Mouse (Mus musculus): ENCODE measurements at regions not wholly inside any gene's neighbourhood (a gene's known extent, or its start where the extent isn't known, plus 50 kb on each side); places are given as distances from the start of the nearest gene placed in this dataset.
"Not testable (repeated sequence)": the region's sequence is repeated elsewhere in the genome, so short reads cannot be mapped to it uniquely, and the experiment has no call there.

DNA sequence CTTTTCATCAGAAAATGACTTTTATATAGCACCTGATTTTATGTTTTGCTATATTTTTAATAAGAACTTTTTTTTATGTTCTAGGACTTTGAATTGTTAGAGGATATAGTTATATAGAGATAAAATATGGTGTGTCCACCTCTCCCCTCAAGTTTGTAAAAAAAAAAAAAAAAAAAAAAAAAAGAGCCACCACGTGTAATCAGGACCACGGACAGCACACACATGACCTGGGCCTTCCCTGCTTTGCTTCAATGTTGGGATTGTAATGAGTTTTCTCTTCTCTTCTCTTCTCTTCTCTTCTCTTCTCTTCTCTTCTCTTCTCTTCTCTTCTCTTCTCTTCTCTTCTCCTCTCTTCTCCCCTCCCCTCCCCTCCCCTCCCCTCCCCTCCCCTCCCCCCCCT, 78.5 kb downstream of the 1700010I14Rik start:
- not testable (repeated sequence) for DNase-seq

- DNase-seq = no peak
Observed at GRCm38 (mm10) chr17:9068859-9069602, 80.9 kb downstream of the 1700010I14Rik start.

DNA sequence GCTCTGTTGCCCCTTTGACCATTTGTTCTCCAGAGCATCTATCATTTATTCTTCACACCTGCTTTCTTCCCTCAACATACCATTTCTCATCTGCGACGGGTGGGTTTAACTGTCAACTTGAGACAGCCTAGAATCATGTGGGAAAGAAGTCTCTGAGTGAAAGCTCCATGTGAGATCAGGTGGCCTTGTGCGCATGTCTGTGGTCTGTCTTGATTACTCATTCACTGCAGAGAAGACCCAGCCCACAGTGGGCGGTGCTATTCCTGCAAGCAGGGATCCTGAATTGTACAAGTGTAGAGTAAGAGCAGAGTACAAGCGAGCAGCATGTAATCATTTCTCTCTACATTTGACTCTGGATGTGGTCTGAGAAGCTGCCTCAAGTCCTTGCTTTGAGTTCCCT, 95.5 kb downstream of the 1700010I14Rik start:
- no peak for DNase-seq

DNA sequence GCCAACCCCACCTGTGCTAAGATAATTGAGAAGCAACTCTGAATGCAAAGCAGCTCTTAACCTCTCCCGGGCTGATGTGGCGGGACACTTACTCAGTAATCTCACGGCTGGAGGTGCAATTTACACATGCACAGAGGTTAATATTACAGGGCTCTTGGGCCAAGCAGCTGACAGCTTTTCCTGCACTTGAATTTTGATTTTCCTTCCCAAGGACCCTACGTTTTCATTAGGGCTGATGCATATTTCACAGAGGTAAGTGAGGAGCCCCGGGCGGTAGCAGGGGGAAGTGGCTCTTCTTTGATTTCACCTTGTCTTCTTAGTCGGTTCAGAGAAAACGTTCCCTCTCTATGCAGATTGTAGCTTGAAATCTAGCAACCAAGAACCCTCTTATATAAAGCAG, 139.7 kb downstream of the 1700010I14Rik start:
- no peak for DNase-seq

GRCm38 (mm10) chr17:9145605-9146223, 157.6 kb downstream of the 1700010I14Rik start:
- DNase-seq = no peak

DNA sequence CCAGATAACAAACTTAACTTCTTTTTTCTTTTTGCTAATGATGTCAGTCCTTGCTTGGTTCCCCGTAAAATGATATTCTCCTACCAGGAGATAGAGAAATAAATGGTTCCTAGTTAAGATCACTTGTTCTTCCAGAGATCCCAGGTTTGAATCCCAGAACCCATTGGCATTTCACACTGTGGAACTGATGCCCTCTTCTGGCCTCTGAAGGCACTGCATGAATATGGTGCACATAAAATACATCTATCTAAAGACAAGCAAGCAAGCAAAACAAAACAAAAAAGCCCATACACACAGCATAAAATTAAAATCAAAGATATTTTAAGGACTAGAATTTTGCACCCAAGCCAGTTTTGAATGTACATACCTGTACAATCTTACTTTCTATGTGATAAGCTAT, 162.5 kb downstream of the 1700010I14Rik start:
- peak in 1 of 2 experiments; percentile 25 for DNase-seq

DNA sequence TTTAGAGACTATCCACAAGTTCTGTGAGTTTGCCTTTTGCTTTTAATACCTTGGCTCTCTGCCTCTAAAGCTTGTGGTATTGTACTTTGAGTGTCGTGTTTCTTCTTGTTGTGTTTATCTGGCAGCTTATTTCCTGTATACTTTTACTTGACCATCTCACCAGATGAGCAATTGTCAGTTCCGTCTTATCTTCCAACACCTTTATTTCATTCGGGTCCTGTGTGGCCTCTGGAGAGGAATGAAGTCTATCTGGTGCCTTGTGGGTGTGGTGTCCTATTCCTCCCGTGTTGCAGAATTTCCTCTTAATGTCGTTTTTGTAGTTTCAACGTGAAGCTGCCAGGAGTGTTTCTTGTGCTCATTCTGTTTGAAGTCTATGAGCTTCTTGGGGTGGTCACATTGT, 174.0 kb downstream of the 1700010I14Rik start:
- DNase-seq = no peak

- no peak for DNase-seq
Observed at GRCm38 (mm10) chr17:9162676-9163075, 174.5 kb downstream of the 1700010I14Rik start.

DNA sequence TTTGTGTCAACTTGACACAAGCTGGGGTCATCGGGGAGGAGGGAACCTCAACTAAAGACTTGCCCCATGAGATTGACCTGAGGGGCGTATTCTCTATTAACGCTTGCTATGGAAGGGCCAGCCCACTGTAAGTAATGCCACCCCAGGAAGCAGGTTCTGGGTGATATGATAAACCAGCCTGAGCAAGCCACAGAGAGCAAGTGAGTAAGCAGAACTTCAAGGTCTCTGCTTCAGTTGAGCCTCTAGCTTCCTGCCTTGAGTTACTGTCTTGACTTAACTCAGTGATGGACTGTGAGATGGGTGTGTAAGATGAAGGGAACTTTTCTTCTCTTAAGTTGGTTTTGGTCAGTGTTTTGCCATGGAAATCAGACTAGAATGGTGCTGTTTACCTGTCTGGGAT, 175.2 kb downstream of the 1700010I14Rik start:
- DNase-seq = no peak

GRCm38 (mm10) chr17:9164501-9164900, 176.4 kb downstream of the 1700010I14Rik start:
- DNase-seq = no peak

DNA sequence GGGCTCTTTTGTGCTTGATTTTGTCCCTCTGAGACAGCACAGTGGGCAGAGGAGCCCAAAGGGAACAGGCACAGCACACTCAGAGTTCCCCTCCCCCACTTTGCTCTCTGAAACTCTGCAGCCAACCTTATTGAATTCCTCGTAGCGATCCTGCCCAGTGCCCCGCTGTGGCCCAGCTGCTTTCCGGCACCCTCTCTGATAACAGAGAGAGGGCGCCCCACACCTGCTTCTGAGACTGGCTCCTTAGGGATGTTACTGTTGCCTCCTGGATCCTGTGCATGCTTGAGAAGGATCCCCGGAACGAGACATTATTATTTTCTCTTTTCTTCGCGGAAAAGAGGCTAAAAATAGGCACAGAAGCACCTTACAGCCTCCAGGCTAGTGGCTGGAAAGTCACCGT, 179.0 kb downstream of the 1700010I14Rik start:
- peak; percentile 78 to 82 for DNase-seq

- peak; percentile 57 to 60 for DNase-seq
Observed at GRCm38 (mm10) chr17:9167571-9168201, 179.6 kb downstream of the 1700010I14Rik start.

DNA sequence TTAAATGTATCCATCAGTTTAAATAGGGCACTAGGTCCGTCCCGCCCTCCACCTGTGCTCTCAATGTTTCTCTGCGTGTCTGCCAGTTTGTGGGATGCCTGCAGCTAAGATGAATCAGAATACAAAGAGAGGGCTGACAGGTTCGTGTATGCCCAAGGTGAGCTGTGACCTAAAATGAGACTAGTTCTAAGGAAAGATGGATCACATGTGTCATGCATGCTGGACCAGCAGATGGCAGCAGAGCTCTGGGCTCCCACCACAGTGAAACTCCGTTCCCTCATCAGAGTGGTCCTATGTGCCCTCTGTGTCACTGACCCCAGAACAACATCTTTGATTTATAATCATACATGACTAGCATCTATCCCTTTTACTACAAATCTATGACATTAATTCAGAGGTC, 180.3 kb downstream of the 1700010I14Rik start:
- peak; percentile 95 for DNase-seq

- peak; percentile 90 to 91 for DNase-seq
Observed at GRCm38 (mm10) chr17:9169371-9169770, 181.2 kb downstream of the 1700010I14Rik start.

- no peak for DNase-seq
Observed at GRCm38 (mm10) chr17:9197160-9197559, 209.0 kb downstream of the 1700010I14Rik start.

DNA sequence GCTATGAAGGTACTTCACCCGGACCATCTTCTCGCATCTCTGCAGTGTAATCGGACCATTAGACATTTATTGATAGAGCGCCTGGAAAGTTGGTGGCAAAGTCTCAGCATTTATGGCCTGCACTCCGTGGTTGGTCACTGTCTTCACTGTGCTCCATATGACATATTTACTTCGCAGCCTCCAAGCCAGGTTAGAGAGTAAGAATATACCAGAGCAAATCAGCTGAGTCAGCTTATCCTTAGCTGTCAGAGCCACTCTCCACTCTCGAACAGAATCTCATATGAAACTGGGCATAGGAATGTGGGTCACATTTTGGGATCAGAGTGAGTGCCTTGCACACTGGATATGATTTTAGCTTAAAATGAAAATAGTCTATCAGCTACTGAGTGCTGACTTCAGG, 212.3 kb downstream of the 1700010I14Rik start:
- no peak for DNase-seq

- DNase-seq = no peak
Observed at GRCm38 (mm10) chr17:9202496-9202895, 214.4 kb downstream of the 1700010I14Rik start.

DNA sequence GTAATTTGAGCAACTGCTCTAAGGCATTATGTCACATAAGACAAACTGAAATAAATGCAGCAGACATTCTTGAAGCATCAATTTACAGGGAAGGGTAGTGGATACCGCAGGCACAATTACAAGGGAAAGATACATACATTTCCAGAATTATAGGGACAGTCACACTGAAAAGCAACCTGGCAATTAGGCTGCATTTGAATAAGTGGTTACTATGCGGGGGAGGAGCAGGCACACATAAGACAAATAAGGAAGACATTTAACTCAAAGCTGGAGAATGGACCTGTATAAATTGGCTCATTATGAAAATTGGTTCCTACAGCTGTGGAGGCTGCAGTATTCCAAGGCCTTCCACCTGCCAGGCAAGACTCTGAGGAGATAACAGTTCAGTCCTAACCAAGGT, 211.2 kb upstream of the Gm17728 start:
- no peak for DNase-seq

DNA sequence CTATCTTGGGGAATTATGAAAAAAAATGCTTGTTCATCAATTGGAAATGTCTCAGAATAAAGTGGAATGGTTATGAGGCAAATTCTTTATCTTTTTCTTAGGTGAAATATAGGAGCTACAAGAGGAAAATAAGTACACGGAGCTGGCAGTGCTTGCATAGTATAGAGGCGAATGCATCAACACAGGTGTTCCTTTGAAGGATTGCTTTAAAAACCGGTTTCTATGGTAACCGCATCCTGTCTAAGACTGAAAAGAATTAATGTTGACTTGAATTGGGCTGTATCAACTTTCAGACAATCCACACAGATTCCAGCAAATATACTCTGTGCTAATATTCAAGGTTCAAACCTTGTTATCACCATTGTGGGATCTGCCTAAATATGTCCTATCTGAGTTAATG, 198.8 kb upstream of the Gm17728 start:
- no peak for DNase-seq

DNA sequence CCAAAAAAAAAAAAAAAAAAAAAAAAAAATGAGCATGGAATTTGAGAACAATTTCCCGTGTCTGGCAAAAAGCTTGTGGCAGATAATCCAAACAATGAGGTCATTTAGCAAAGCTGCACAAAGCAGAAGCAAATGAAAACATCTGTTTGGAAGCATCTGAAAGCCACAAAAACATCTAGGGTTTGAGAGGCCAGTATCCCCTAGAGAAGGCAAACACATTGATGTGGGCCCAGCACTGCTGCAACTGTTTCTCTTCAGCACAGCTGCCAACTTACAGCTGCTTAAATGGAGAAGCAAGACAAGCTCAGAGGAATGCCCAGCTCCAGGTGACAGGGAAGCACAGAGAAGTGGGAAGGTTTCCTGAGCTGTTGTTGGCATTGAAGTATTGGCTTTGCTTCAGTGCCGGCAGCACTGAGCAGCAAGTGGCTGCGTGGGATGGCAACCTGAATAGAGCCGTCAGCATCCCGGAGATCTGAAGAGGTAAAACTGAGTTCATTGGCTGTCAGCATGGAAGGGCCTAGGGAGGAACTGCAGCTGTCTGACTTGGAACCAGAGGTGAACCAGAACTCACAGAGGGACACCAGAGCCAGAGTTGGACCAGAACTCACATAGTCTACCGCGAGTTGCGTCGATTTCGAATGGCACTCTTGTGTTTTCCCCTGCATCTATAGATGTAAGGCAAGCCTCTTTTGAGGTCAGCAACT, 193.8 kb upstream of the Gm17728 start:
- DNase-seq = peak; percentile 25 to 44

GRCm38 (mm10) chr17:9235141-9235571, 186.7 kb upstream of the Gm17728 start:
- DNase-seq = peak; percentile 49 to 65

- no peak for DNase-seq
Observed at GRCm38 (mm10) chr17:9258646-9259170, 163.2 kb upstream of the Gm17728 start.

GRCm38 (mm10) chr17:9268776-9269175, 153.1 kb upstream of the Gm17728 start:
- no peak for DNase-seq
